ENCODE assay signal across 13 mouse cellular contexts in genomic region chr15:81969173-81969572, GRCm38 (mm10). TPM values are rescaled to one million over a fixed set of nuclear protein-coding genes. Genes with fewer than 3 reads are reported as not detected.
DNase-seq lines count a peak whose midpoint lies in the region; ATAC-seq lines count a peak whose summit lies in the region.
"Had no signal": no experiment of that assay in that cellular context is flagged by ENCODE, and none has a peak within 500 bp of the region (broad histone marks: within the 10 kb centered on the region; RNA-seq: fewer than 3 reads in every experiment).

No protein-coding gene starts in this region.

- H3K27me3 ChIP-seq in limb, embryonic 13.5 days, result no peaks in the 10 kb centered on the region
- no peaks in the 10 kb centered on the region for H3K27me3 ChIP-seq in hindbrain, embryonic 11.5 days (ENCODE audit: control insufficient read depth, insufficient read depth, low read length)

- ATAC-seq in limb, embryonic 13.5 days (ENCODE audit: low FRiP score, low read depth), result 0 out of 2 replicates have a peak, but pooled peaks have one; percentile 19
- no peak for ATAC-seq in hindbrain, embryonic 11.5 days (ENCODE audit: low FRiP score)

- 50% methylated on average over 7 of the region's 7 CpGs for WGBS in limb, embryonic 13.5 days
- WGBS in hindbrain, embryonic 11.5 days, result 78% methylated on average over 7 of the region's 7 CpGs

- no peak overlapping the region for H3K4me3 ChIP-seq in limb, embryonic 13.5 days
- no peak overlapping the region for H3K4me3 ChIP-seq in hindbrain, embryonic 11.5 days (ENCODE audit: low read depth, low read length)
- H3K4me3 ChIP-seq: hindbrain, embryonic 10.5 days; megakaryocyte, embryonic 14.5 days had no signal

- DNase-seq in lung, postnatal 36 days, result peak; percentile 56
- DNase-seq in lung, postnatal 4 days, result no peak
- DNase-seq in ZHBTc4 (ENCODE audit: low read depth, low spot score), result peak; percentile 88
- no peak for DNase-seq in thymus, postnatal 25 days
- no peak for DNase-seq in adrenal gland, adult 8-10 months
- no peak for DNase-seq in hindbrain, embryonic 11.5 days (ENCODE audit: low spot score)
- DNase-seq: cerebellum, adult 2 months had no signal

- H3K9me3 ChIP-seq in limb, embryonic 13.5 days, result peaks cover 9% of the 10 kb centered on the region
- no peaks in the 10 kb centered on the region for H3K9me3 ChIP-seq in hindbrain, embryonic 11.5 days (ENCODE audit: control insufficient read depth, low read length)

- H3K27ac ChIP-seq in limb, embryonic 13.5 days, result no peak overlapping the region
- H3K27ac ChIP-seq in hindbrain, embryonic 11.5 days (ENCODE audit: low read depth, low read length), result no peak overlapping the region
- H3K27ac ChIP-seq: hindbrain, embryonic 10.5 days had no signal

- H3K9ac ChIP-seq in limb, embryonic 13.5 days, result no peak overlapping the region
- H3K9ac ChIP-seq in hindbrain, embryonic 11.5 days (ENCODE audit: low read depth, low read length), result no peak overlapping the region

- H3K4me1 ChIP-seq in limb, embryonic 13.5 days, result no peaks in the 10 kb centered on the region
- H3K4me1 ChIP-seq in hindbrain, embryonic 11.5 days (replicated peaks; ENCODE audit: control insufficient read depth, insufficient read depth, low read length), result no peaks in the 10 kb centered on the region

- H3K36me3 ChIP-seq in limb, embryonic 13.5 days, result no peaks in the 10 kb centered on the region
- H3K36me3 ChIP-seq in hindbrain, embryonic 11.5 days (ENCODE audit: control insufficient read depth, insufficient read depth, low read length), result no peaks in the 10 kb centered on the region
- H3K36me3 ChIP-seq: hindbrain, embryonic 10.5 days had no signal

- H3K4me2 ChIP-seq in limb, embryonic 13.5 days (replicated peaks), result no peak overlapping the region
- H3K4me2 ChIP-seq in hindbrain, embryonic 11.5 days (replicated peaks; ENCODE audit: low read depth, low read length), result no peak overlapping the region

RNA-seq across cellular contexts. Expression of gene Pmm1, which starts 8.4 kb away (rescaled TPM):
- polyA plus RNA-seq in limb, embryonic 13.5 days (2015; fragmentation: Nextera tagmentation; extraction: Ambion mirVana), result 26.3 and 26.8 TPM in 2 replicates
- 100 to 1,000 TPM in 2 of 4 experiments, 10 to 100 TPM in 2; 71.1 to 132 (median 86.3) TPM for total RNA-seq in adrenal gland, adult 8-10 months (2022)
- polyA plus RNA-seq in hindbrain, embryonic 11.5 days (2014; fragmentation: Nextera tagmentation; extraction: Ambion mirVana), result 31.1 and 33.7 TPM in 2 replicates

RNA-seq across cellular contexts. Expression of gene 1700029P11Rik, which starts 11.2 kb away (rescaled TPM):
- polyA plus RNA-seq in limb, embryonic 13.5 days (2015; fragmentation: Nextera tagmentation; extraction: Ambion mirVana), result not detected in 2 replicates
- total RNA-seq in adrenal gland, adult 8-10 months (2022), result not detected
- not detected in 2 replicates for polyA plus RNA-seq in hindbrain, embryonic 11.5 days (2014; fragmentation: Nextera tagmentation; extraction: Ambion mirVana)
- total RNA-seq: gastrocnemius, postnatal 4 days; left cerebral cortex, adult 18-20 months had no signal
- polyA plus RNA-seq: cerebellum, adult 2 months; hindbrain, embryonic 10.5 days; neural tube, embryonic 14.5 days had no signal

RNA-seq across cellular contexts. Expression of gene Xrcc6, which starts 18.5 kb away (rescaled TPM):
- polyA plus RNA-seq in limb, embryonic 13.5 days (2015; fragmentation: Nextera tagmentation; extraction: Ambion mirVana), result 88.5 and 92.1 TPM in 2 replicates
- 10 to 100 TPM; 64.2 to 93.2 (median 75.4) TPM for total RNA-seq in adrenal gland, adult 8-10 months (2022)
- 62.4 and 66.6 TPM in 2 replicates for polyA plus RNA-seq in hindbrain, embryonic 11.5 days (2014; fragmentation: Nextera tagmentation; extraction: Ambion mirVana)

RNA-seq across cellular contexts. Expression of gene Csdc2, which starts 32.6 kb away (rescaled TPM):
- polyA plus RNA-seq in limb, embryonic 13.5 days (2015; fragmentation: Nextera tagmentation; extraction: Ambion mirVana), result 13.4 and 15.0 TPM in 2 replicates
- total RNA-seq in adrenal gland, adult 8-10 months (2022), result 10 to 100 TPM in 2 of 4 experiments, 1 to 10 TPM in 2; 8.6 to 33.7 (median 19.6) TPM
- 25.2 and 25.7 TPM in 2 replicates for polyA plus RNA-seq in hindbrain, embryonic 11.5 days (2014; fragmentation: Nextera tagmentation; extraction: Ambion mirVana)

RNA-seq across cellular contexts. Expression of gene Polr3h, which starts 43.1 kb away (rescaled TPM):
- 56.9 and 57.9 TPM in 2 replicates for polyA plus RNA-seq in limb, embryonic 13.5 days (2015; fragmentation: Nextera tagmentation; extraction: Ambion mirVana)
- 10 to 100 TPM; 27.5 to 39.2 (median 31.5) TPM for total RNA-seq in adrenal gland, adult 8-10 months (2022)
- polyA plus RNA-seq in hindbrain, embryonic 11.5 days (2014; fragmentation: Nextera tagmentation; extraction: Ambion mirVana), result 66.2 and 67.1 TPM in 2 replicates

Comparison
In these comparisons a context has a peak if more than half of its experiments do, and no peak if none do; other contexts are left out.
1. DNase-seq: peak in lung, postnatal 36 days (single experiment) and ZHBTc4 (single experiment); none in lung, postnatal 4 days (0 of 2), thymus, postnatal 25 days (single experiment), adrenal gland, adult 8-10 months (single experiment) and hindbrain, embryonic 11.5 days (single experiment).